Mouse (Mus musculus) limb, embryonic 11.5 days (tissue): Measurements from ENCODE around the gene Dqx1. TPM values are rescaled to one million over a fixed set of nuclear protein-coding genes. Genes with fewer than 3 reads are reported as not detected.

Source experiments
- ATAC-seq: fragments of 200-750 bp; cut with Nextera tagmentation; 2 replicates; pipeline ENCODE4 v1.8.0; 2017; ENCODE audit warnings: low read depth; ENCODE audit not compliant: insufficient number of reproducible peaks, low FRiP score, low TSS enrichment
- DNase-seq: peaks from one replicate; pipeline ENCODE4 v3.0.0-alpha.2; 2015; ENCODE audit warnings: low spot score
- H3K27ac ChIP-seq: fragments of 300-500 bp; sonication (generic); replicated peaks from 2 replicates; pipeline ENCODE4 v1.5.1; 2014; ENCODE audit warnings: low read depth, mild to moderate bottlenecking, low read length
- H3K27me3 ChIP-seq: fragments of 300-500 bp; sonication (generic); 2 replicates; pipeline ENCODE4 v1.6.1; 2014; ENCODE audit warnings: mild to moderate bottlenecking, low read length, mixed read lengths; ENCODE audit not compliant: control insufficient read depth, insufficient read depth
- H3K36me3 ChIP-seq: fragments of 300-500 bp; sonication (generic); 2 replicates; pipeline ENCODE4 v1.6.1; 2014; ENCODE audit warnings: mild to moderate bottlenecking, low read length, moderate library complexity, mixed read lengths; ENCODE audit not compliant: control insufficient read depth, insufficient read depth
- H3K4me1 ChIP-seq: fragments of 300-500 bp; sonication (generic); 2 replicates; pipeline ENCODE4 v1.6.1; 2014; ENCODE audit warnings: low read length, mixed read lengths; ENCODE audit not compliant: control insufficient read depth, insufficient read depth
- H3K4me2 ChIP-seq: fragments of 300-500 bp; sonication (generic); 2 replicates; pipeline ENCODE4 v1.6.1; 2014; ENCODE audit warnings: low read depth, mild to moderate bottlenecking, moderate library complexity; ENCODE audit not compliant: severe bottlenecking
- H3K4me3 ChIP-seq: fragments of 300-500 bp; sonication (generic); 2 replicates; pipeline ENCODE4 v1.5.1; 2014; ENCODE audit warnings: low read depth, low read length
- H3K9ac ChIP-seq: fragments of 300-500 bp; sonication (generic); 2 replicates; pipeline ENCODE4 v1.6.1; 2014; ENCODE audit warnings: mild to moderate bottlenecking, low read length
- H3K9me3 ChIP-seq: fragments of 300-500 bp; sonication (generic); 2 replicates; pipeline ENCODE4 v1.6.1; 2016; ENCODE audit warnings: low read length; ENCODE audit not compliant: control insufficient read depth
- WGBS: fragments of 180-500 bp; shearing (Covaris S2); extraction: QIAGEN DNeasy Blood & Tissue Kit; methylation state at CpG from one replicate; pipeline ENCODE4 v1.1.7; 2014; 5-methylcytosine and 5-hydroxymethylcytosine counted together
- polyA plus RNA-seq: library from polyadenylated mRNA; unstranded; fragments of >200 nt; fragmentation: Nextera tagmentation; extraction: Ambion mirVana; gene quantifications from 2 replicates; pipeline ENCODE4 v1.2.1, GENCODE M21; 2014

Gene Dqx1
- polyA plus RNA-seq, 1 experiment from 2014 or later, result 0.35 TPM

DNA sequence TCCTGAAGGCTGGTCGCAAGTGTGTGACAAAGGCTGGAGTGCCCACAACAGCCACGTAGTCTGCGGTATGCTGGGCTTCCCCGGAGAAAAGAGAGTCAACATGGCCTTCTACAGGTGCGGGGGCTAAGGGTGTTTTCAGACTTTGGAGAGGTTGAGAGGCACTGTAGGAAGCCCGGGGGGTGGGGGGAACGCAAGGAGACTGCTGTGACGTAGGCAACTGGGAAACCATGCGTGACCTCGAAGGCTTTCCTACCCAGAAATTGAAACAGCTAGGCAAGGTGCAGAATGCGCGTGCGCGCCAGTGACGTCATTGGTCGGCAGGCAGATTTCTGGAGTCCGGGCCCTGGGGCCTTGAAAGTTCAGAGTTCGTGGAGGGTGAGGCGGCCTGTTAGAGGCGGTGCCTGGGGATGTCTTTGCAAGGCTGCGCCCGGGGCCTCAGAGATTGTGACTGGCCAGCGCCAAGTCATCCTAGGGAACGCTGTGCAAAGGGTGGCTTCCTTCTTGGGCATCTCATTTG, 19.1 kb upstream of the Dqx1 start:
- Histone ChIP-seq H3K36me3 (no peaks in the 10 kb centered on the region), H3K27ac (no peak overlapping the region), H3K27me3 (no peaks in the 10 kb centered on the region), H3K4me3 (peak overlapping the region; percentile 10; the same call in 1 of the 2 replicates), H3K9me3 (no peaks in the 10 kb centered on the region), H3K4me2 (peak overlapping the region; percentile 42), H3K9ac (peak overlapping the region; percentile 43; the same call in 1 of the 2 replicates), H3K4me1 (peaks cover 6% of the 10 kb centered on the region; the same call in 1 of the 2 replicates)
- DNase-seq (peak; percentile 92), ATAC-seq (peak; percentile 28; the same call in 1 of the 2 replicates)
- WGBS, result 7% methylated on average over 24 of the region's 24 CpGs

DNA sequence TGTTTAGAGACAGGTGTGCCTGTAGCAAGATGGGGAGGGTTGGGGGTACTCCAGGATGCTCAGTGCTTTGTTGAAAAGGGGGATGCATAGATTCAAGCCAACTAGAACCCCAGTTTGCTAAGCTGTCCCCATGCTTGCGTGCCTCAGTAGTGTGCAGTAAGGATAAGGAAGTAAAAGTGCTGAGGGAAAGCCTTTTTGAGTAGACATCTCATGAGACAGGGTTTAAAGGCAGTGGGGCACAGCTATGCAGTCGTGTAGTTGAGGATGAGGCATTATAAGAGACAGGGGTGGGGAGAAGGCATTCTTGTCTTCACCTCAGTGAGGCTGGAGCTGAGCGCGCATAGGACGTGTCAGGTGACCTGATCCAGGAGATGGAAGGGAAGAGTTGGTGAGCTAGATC, 17.0 kb upstream of the Dqx1 start:
- H3K9me3 ChIP-seq, result no peaks in the 10 kb centered on the region
- H3K36me3 ChIP-seq, result no peaks in the 10 kb centered on the region
- no peaks in the 10 kb centered on the region for H3K27me3 ChIP-seq
- no peak overlapping the region for H3K27ac ChIP-seq
- H3K4me3 ChIP-seq, result no peak overlapping the region
- DNase-seq (no peak), ATAC-seq (no peak)
- no peak overlapping the region for H3K9ac ChIP-seq
- 77% methylated on average over 5 of the region's 5 CpGs for WGBS
- H3K4me2 ChIP-seq, result no peak overlapping the region
- H3K4me1 ChIP-seq, result peaks cover 6% of the 10 kb centered on the region; the same call in 1 of the 2 replicates

DNA sequence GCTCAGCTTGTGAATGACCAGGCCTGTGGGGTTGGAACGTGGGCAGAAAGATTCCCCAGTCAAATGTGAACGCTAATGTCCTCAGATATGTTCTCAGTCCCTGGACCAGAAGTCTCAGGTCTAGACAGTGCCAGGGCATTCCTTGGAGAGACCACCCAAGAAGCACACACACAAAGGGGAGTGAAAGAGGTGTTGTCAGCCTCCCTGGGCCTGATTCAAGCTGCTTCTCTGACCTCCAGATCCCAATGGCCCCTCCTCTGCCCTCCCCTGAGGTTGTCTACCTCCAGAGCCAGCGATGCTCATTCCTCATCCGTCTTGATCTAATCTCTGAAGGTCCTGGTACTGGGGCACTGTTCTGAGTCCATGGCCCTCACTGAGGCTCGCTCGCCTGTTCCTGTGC, 14.1 kb upstream of the Dqx1 start:
- Histone ChIP-seq H3K4me2 (no peak overlapping the region), H3K4me1 (peaks cover 2% of the 10 kb centered on the region; the same call in 1 of the 2 replicates), H3K27me3 (no peaks in the 10 kb centered on the region), H3K9me3 (no peaks in the 10 kb centered on the region), H3K36me3 (no peaks in the 10 kb centered on the region), H3K4me3 (no peak overlapping the region), H3K9ac (no peak overlapping the region), H3K27ac (no peak overlapping the region)
- 72% methylated on average over 6 of the region's 6 CpGs for WGBS
- no peak for DNase-seq
- ATAC-seq, result no peak

DNA sequence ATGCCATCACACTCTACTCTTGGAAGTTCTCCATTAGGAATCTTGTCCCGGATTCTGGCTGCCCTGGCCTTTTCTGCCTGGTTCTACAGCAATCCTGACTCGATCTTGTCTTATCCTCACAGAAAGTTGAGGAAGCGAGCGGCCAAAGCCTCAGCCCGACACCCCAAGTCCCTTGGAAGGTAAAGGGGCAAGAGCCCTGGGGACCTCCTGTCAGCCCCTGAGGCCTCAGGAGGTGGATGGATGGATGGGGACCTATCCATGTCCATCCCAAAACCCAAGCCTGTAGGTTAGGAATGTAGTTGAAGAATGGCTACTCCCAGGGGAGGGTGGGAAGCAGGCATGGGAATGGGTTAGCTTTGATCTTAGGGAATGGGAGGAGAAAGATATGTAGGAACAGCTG, 13.7 kb upstream of the Dqx1 start:
- Histone ChIP-seq H3K27ac (no peak overlapping the region), H3K27me3 (no peaks in the 10 kb centered on the region), H3K4me3 (no peak overlapping the region), H3K9ac (no peak overlapping the region), H3K4me2 (no peak overlapping the region), H3K4me1 (no peaks in the 10 kb centered on the region), H3K36me3 (no peaks in the 10 kb centered on the region), H3K9me3 (no peaks in the 10 kb centered on the region)
- DNase-seq (no peak), ATAC-seq (no peak)
- WGBS, result 80% methylated on average over 5 of the region's 5 CpGs

DNA sequence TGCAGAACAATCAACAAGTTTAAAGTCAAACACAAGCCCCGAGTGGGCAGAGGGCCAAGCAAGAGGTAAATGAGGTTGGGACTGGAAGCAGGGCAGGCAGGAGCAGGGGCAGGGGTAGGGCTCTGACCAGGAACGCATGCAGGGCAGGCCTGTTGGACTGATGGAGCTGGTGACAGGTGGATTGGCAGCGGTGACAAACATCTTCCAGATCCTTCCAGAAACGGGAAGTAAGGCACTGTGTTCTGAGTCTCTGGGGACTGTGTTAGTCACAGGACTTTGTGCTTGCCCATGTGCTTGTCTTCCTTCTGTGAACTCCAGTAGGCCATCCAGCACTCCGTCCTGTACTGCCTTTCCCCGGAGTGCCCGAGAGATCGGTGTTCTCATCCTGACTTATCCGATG, 12.9 kb upstream of the Dqx1 start:
- no peaks in the 10 kb centered on the region for H3K36me3 ChIP-seq
- no peak overlapping the region for H3K4me3 ChIP-seq
- H3K9me3 ChIP-seq, result no peaks in the 10 kb centered on the region
- WGBS, result 77% methylated on average over 9 of the region's 9 CpGs
- H3K4me2 ChIP-seq, result no peak overlapping the region
- H3K9ac ChIP-seq, result no peak overlapping the region
- no peaks in the 10 kb centered on the region for H3K27me3 ChIP-seq
- DNase-seq (no peak), ATAC-seq (no peak)
- H3K4me1 ChIP-seq, result no peaks in the 10 kb centered on the region
- H3K27ac ChIP-seq, result no peak overlapping the region

DNA sequence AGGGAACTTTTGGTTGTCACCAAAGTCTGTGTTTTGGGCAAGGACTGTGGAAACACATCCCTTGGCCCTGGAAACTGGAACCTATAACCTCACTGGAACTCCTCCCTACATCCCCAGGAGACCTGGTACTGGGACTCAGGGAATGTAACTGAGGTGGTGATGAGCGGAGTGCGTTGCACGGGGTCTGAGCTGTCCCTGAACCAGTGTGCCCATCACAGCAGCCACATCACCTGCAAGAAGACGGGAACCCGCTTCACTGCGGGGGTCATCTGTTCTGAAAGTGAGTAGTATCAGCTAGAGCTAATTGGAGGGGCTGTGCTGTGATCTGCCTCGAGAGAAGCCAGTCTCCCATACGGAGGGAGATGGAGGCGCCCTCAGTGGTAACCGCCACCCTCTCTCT, 8.3 kb upstream of the Dqx1 start:
- 0 out of 2 replicates have a peak, but pooled peaks cover 7% of the 10 kb centered on the region for H3K4me1 ChIP-seq
- no peak for DNase-seq
- H3K27me3 ChIP-seq, result no peaks in the 10 kb centered on the region
- H3K27ac ChIP-seq, result no peak overlapping the region
- 64% methylated on average over 10 of the region's 10 CpGs for WGBS
- H3K4me2 ChIP-seq, result no peak overlapping the region
- H3K36me3 ChIP-seq, result peaks cover 5% of the 10 kb centered on the region; the same call in 1 of the 2 replicates
- H3K9me3 ChIP-seq, result no peaks in the 10 kb centered on the region
- ATAC-seq, result no peak
- no peak overlapping the region for H3K9ac ChIP-seq
- no peak overlapping the region for H3K4me3 ChIP-seq

DNA sequence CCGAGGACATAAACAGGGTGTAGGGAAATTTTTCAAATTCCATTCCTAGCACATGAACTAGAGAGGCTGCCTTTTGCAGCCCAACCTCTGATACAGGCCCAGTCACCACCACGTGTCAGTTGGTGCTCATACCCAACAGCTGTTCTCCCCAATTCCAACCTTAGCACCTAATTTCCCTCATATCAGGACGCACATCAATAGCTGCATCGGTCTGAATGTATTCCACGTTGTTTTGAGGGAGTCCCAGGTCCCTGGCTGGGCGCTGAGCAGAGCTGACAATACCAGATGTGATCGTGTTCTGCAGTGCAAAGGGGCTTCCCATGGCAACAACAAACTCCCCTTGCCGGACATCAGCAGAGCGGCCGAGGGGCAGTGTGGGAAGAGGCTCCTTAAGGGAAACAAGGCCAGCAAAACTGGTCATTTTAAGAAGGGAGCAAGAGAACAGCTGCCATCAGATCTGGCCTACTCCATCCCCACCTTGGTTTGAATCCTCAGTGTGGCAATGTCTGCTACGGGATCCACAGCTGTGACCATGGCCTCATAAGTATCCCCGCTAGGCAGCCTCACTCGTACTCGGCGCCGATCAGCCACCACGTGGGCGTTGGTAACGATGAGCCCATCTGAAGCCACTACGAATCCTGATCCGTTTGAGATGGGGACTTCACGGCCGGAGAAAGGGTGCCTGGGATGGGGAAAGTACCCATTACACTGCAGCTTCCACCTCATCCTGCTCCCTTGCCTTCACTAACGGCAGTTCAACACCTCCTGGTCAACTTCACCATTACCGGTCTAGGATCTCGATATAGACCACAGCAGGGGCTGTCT, 4.3 kb upstream of the Dqx1 start:
- Histone ChIP-seq H3K9ac (peak overlapping the region; percentile 94), H3K4me3 (peak overlapping the region; percentile 99), H3K36me3 (peaks cover 10% of the 10 kb centered on the region; the same call in 1 of the 2 replicates), H3K27me3 (no peaks in the 10 kb centered on the region), H3K4me1 (peaks cover 14% of the 10 kb centered on the region), H3K4me2 (peak overlapping the region; percentile 92), H3K9me3 (no peaks in the 10 kb centered on the region), H3K27ac (no peak overlapping the region)
- ATAC-seq, result 0 out of 2 replicates have a peak, but pooled peaks have one; percentile 5
- peak; percentile 60 for DNase-seq
- 2% methylated on average over 26 of the region's 26 CpGs for WGBS

DNA sequence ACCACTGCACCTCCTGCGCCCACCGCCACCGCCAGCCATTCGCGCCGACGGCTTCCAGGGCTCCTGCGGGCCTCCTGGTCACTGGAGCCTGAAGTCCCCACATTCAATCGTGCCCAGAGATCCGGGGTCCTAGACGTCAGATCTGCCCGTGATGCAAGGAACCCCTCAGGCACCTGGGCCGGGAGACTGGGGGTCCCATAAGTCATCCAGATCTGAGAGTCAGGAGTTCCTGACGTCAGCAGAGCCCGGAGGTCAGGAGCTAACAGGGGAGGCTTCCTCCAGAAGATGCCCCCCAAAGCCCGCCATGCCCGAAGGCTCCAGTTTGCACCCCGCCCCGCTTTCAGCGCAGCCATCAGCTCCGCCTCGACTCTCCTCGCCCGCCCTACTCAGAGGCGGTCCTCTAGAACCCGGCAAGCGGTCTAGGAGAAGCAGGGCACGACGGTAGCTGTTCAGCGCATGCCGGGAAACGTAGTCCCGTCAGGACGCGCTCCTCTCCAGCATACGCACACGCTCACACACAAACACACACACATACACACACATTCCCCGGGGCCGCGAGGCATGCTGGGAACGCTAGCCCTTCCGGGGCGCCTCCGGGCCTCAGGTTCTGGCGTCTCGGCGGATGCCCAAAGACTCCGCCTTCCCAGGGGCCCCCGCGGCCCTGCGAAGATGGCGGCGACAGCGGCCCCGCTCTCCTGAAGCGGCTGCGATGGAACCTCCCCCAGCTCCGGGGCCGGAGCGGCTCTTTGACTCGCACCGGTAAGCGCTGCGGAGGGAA, 3.4 kb upstream of the Dqx1 start, which contains the start of gene Aup1:
Gene Aup1, plus strand, starts transcription at position 448 of the 778 bp plus-strand sequence.
- under 1% methylated on average over 64 of the region's 64 CpGs for WGBS
- peak within 1 kb of the TSS; percentile 92 for H3K4me2 ChIP-seq
- ATAC-seq, result peak; percentile 90

More for the DNA sequence above, 3.4 kb upstream of the Dqx1 start, which contains the start of gene Aup1:
- H3K27ac ChIP-seq, result peak within 1 kb of the TSS; percentile 81
- DNase-seq, result peak; percentile 97
- H3K9me3 ChIP-seq, result no peaks in the 10 kb centered on the region
- H3K4me1 ChIP-seq, result peaks cover 14% of the 10 kb centered on the region
- peaks cover 10% of the 10 kb centered on the region; the same call in 1 of the 2 replicates for H3K36me3 ChIP-seq
- no peaks in the 10 kb centered on the region for H3K27me3 ChIP-seq
- peak within 1 kb of the TSS; percentile 94 for H3K9ac ChIP-seq
- peak within 1 kb of the TSS; percentile 99 for H3K4me3 ChIP-seq
